Mouse (Mus musculus) lung, adult 2 months (tissue): Measurements from ENCODE around the gene Afap1.

Experiments
- CTCF ChIP-seq: fragments of 200-500 bp; IDR thresholded peaks from 2 replicates; pipeline ENCODE4 v1.5.1; 2011; ENCODE audit warnings: mild to moderate bottlenecking, low read length, control low read depth; ENCODE audit not compliant: insufficient read depth
- POLR2A ChIP-seq: fragments of 200-500 bp; IDR thresholded peaks from 2 replicates; pipeline ENCODE4 v1.6.1; 2011; ENCODE audit warnings: low read depth, mild to moderate bottlenecking, control low read depth, low read length, borderline replicate concordance; ENCODE audit errors: extremely low read depth

- TF ChIP-seq POLR2A, result no peak
- no peak for TF ChIP-seq CTCF
These were observed 3.4 kb downstream of the Afap1 start for GRCm38 (mm10) chr5:35896556-35896955.
